Mouse (Mus musculus): Measurements from ENCODE around the gene Gm49321.

GRCm38 (mm10) chr12:74002449-74002848, 65.0 kb downstream of the Gm49321 start:
- no peak for TF ChIP-seq USF1 (IDR thresholded peaks at IDR 0.05; ENCODE audit: low read depth)
- no peak for TF ChIP-seq POLR2A (IDR thresholded peaks at IDR 0.05; ENCODE audit: insufficient read length, low read depth)
- no peak for TF ChIP-seq MAX (IDR thresholded peaks at IDR 0.05; ENCODE audit: low read depth)
- TF ChIP-seq MYOG (IDR thresholded peaks at IDR 0.05; ENCODE audit: control insufficient read depth in 1 of 3, insufficient read depth in 1 of 3, insufficient read length in 2 of 3, low read depth in 2 of 3) = no peak
- TF ChIP-seq TCF12 (IDR thresholded peaks at IDR 0.05; ENCODE audit: insufficient read depth, poor library complexity, severe bottlenecking) = no peak
- no peak for TF ChIP-seq MYOD1 (IDR thresholded peaks at IDR 0.05; ENCODE audit: control insufficient read depth in 1 of 3, insufficient read length in 2 of 3, low read depth in 2 of 3)
- no peak for TF ChIP-seq TCF3 (IDR thresholded peaks at IDR 0.05; ENCODE audit: insufficient read length, low read depth)
- TF ChIP-seq POLR2AphosphoS2 (IDR thresholded peaks at IDR 0.05; ENCODE audit: insufficient read length, low read depth) = no peak
- TF ChIP-seq SRF (IDR thresholded peaks at IDR 0.05; ENCODE audit: control insufficient read depth, insufficient read length, low read depth) = no peak
- TF ChIP-seq E2F4 (IDR thresholded peaks at IDR 0.05; ENCODE audit: insufficient read depth) = no peak
- TF ChIP-seq CEBPB (IDR thresholded peaks at IDR 0.05; ENCODE audit: insufficient read depth, poor library complexity, severe bottlenecking) = no peak

All from myocyte (in vitro differentiated cells).